Mouse (Mus musculus) cortical plate, adult 2 months (tissue): Measurements from ENCODE around the gene Trim5.

Experiments used
- CTCF ChIP-seq: fragments of 200-500 bp; IDR thresholded peaks from 2 replicates; pipeline ENCODE4 v1.5.1; 2011; ENCODE audit warnings: mild to moderate bottlenecking, control low read depth, low read length; ENCODE audit not compliant: insufficient read depth; ENCODE audit errors: extremely low read depth
- POLR2A ChIP-seq: fragments of 200-500 bp; IDR thresholded peaks from 2 replicates; pipeline ENCODE4 v1.6.1; 2011; ENCODE audit warnings: mild to moderate bottlenecking, low read length, control low read depth; ENCODE audit not compliant: insufficient read depth; ENCODE audit errors: extremely low read depth

DNA sequence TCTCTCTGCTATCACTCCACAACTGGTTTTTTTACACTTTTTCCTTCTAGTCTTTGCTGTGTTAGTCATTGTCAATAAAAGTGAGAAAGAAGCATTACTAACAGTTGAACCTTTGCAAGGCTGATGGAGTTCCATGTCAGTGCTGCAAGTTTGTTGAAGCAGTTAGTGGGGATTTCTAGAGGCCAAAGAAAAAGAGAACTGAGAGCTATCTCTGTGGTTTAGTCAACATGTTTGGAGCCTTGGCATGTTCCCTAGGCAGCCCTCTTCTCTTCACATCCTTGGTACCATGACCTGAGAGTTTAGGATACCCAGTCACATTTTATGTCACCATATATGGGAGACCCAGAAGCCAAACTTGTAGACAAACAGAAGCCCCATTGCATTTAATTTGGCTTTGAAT, 47.0 kb downstream of the Trim5 start:
- TF ChIP-seq POLR2A (no peak), CTCF (no peak)
